Mouse (Mus musculus) lung, embryonic 16.5 days (tissue): ENCODE measurements at regions not wholly inside any gene's neighbourhood (a gene's known extent, or its start where the extent isn't known, plus 50 kb on each side); places are given as distances from the start of the nearest gene placed in this dataset.

Source experiments
- ATAC-seq: fragments of 200-750 bp; cut with Nextera tagmentation; 2 replicates; pipeline ENCODE4 v1.8.0; 2017; ENCODE audit warnings: low read depth, mild to moderate bottlenecking, moderate library complexity
- H3K27ac ChIP-seq: fragments of 300-500 bp; sonication (generic); 2 replicates; pipeline ENCODE4 v1.5.1; 2014; ENCODE audit warnings: mild to moderate bottlenecking, control low read depth, low read length
- H3K27me3 ChIP-seq: fragments of 300-500 bp; sonication (generic); 2 replicates; pipeline ENCODE4 v1.6.1; 2014; ENCODE audit warnings: low read depth, low read length, mixed read lengths; ENCODE audit not compliant: control insufficient read depth, insufficient read depth
- H3K36me3 ChIP-seq: fragments of 300-500 bp; sonication (generic); 2 replicates; pipeline ENCODE4 v1.6.1; 2014; ENCODE audit warnings: low read length; ENCODE audit not compliant: control insufficient read depth, insufficient read depth
- H3K4me1 ChIP-seq: fragments of 300-500 bp; sonication (generic); replicated peaks from 2 replicates; pipeline ENCODE4 v1.6.1; 2014; ENCODE audit warnings: low read length, mixed read lengths; ENCODE audit not compliant: control insufficient read depth, insufficient read depth
- H3K4me2 ChIP-seq: fragments of 300-500 bp; sonication (generic); 2 replicates; pipeline ENCODE4 v1.6.1; 2014; ENCODE audit warnings: low read depth, low read length, control low read depth
- H3K4me3 ChIP-seq: fragments of 300-500 bp; sonication (generic); 2 replicates; pipeline ENCODE4 v1.5.1; 2014; ENCODE audit warnings: mild to moderate bottlenecking, low read length, control low read depth
- H3K9ac ChIP-seq: fragments of 300-500 bp; sonication (generic); 2 replicates; pipeline ENCODE4 v1.6.1; 2014; ENCODE audit warnings: low read length, control low read depth
- H3K9me3 ChIP-seq: fragments of 300-500 bp; sonication (generic); 2 replicates; pipeline ENCODE4 v1.6.1; 2016; ENCODE audit warnings: low read length; ENCODE audit not compliant: control insufficient read depth
- WGBS: fragments of 180-500 bp; shearing (Covaris S2); extraction: QIAGEN DNeasy Blood & Tissue Kit; methylation state at CpG from one replicate; pipeline ENCODE4 v1.1.7; 2014; 5-methylcytosine and 5-hydroxymethylcytosine counted together

DNA sequence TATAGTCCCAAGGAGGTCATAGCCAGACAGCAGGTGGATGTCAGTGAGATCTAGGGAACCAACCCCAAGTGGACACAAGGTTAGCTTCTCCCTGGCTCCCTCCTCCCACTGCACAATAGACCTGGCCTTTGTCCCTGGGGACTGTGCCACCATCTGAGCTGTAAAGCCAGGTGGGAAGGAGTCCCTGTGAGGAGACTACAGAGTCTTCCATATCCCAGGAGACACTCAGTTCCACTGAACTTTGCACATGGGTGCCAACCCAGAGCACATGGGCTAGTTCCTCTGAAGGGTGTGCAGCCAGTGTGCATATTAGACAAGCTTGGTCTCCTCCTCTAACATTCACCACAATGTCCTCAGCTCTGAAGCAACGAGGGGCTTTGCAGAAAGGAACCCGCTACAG is 86.5 kb upstream of the Shh start:
- Histone ChIP-seq H3K4me2 (no peak overlapping the region), H3K27ac (no peak overlapping the region), H3K4me3 (no peak overlapping the region), H3K4me1 (no peaks in the 10 kb centered on the region), H3K9me3 (no peaks in the 10 kb centered on the region), H3K9ac (no peak overlapping the region), H3K36me3 (no peaks in the 10 kb centered on the region), H3K27me3 (no peaks in the 10 kb centered on the region)
- 76% methylated on average over 2 of the region's 2 CpGs for WGBS
- no peak for ATAC-seq

DNA sequence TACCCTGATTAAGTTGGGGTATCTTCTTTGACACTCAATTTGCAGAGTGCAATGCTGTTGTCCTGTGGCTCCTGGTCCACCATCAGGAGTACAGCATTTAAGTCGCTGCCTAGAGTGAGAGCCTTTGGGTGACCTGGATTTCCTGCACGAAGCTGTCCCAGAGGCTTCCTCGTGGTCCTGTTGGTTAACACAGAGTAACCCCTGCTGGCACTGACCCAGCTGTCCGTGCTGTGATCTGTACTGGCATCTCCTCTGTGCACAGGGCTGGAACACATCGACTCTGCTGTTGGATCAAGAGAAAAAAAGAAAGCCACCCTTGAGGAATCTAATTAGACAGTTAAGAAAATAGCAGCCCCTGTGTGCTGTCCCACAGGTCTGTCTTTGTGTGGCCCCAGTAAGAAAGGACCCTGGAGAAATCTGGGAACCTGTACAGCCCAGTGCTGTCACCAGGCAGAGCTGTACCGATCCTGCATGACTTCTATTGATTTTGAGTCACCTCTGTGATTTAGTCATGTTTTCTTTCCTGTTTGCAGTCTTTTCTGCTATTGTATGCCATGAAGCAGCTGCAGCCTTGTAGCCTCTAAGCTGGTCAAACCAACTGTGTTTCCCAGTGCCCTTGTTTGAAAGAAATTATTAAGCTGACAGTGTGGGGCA is 63.3 kb upstream of the Shh start:
- H3K4me3 ChIP-seq: no peak overlapping the region
- no peaks in the 10 kb centered on the region for H3K4me1 ChIP-seq
- H3K9me3 ChIP-seq: no peaks in the 10 kb centered on the region
- no peak for ATAC-seq
- no peak overlapping the region for H3K4me2 ChIP-seq
- no peaks in the 10 kb centered on the region for H3K27me3 ChIP-seq
- H3K27ac ChIP-seq: no peak overlapping the region
- no peaks in the 10 kb centered on the region for H3K36me3 ChIP-seq
- no peak overlapping the region for H3K9ac ChIP-seq
- WGBS: 43% methylated on average over 6 of the region's 6 CpGs

DNA sequence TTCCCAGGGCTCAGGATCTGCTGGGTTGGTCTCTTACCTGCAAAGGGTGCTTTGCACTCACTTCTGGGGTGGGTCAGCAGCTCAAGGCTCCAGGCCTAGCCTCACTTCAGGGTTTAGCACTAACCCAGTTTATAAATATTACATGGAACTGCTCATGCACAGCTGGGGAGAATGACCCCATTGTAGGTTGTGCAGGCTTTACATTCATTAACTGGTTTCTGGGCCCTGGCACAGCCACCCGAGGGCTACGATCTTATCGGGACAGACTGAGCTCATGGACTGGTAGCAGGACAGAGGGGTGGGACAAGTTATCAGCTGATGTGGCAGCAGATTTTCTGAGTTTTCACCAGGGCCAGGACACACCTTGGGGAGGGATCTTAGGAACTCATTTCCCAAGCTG is 59.4 kb upstream of the Shh start:
- ATAC-seq: no peak
- 74% methylated on average over 3 of the region's 3 CpGs for WGBS

DNA sequence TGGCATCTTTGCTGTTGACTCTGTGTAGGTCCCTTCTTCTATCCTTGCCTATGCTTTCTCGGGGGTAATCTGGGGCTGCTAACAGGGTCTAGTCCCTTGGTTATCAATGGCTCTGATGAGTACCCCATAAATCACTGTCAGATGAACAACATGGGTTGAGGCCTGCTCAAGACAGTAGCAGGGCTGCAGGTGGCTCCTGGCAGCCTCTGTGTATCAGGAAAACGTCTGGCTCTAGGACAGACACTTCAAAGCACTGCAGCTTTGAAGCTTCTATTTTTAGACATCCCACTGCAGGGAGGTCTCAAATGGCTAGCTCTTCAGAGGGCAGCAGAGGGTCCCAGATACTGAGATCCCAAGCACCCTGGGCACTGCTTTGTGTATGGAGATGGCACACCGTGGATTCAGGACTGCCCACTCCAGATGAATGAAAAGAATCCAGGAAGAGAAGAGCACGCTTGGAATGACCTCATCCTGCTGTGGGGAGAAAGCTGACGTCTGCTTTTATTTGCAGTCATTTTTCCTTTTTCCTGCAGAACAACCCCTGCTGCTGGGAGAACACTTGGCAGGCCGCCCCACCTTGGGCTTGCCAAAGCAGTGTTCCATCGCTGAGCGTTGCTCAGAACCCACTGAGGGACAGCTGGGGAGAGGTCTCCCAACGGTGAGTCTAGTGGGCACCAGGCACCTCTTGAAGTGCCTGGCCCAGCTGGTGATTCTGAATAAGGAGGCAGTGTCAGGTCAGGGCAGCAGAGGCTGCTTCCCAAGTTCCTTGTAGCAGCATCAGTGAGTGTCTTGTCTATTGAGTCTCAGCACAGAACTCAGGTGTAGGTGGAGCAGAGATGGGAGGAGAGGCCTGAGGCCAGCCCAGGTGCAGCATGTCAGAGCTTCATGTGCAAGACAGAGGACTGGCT is 54.0 kb upstream of the Shh start:
- Histone ChIP-seq H3K4me1 (peaks cover 11% of the 10 kb centered on the region), H3K4me2 (peak overlapping the region; percentile 26; the same call in 1 of the 2 replicates), H3K27me3 (no peaks in the 10 kb centered on the region), H3K9ac (no peak overlapping the region), H3K27ac (peak overlapping the region; percentile 52), H3K4me3 (no peak overlapping the region), H3K9me3 (no peaks in the 10 kb centered on the region), H3K36me3 (no peaks in the 10 kb centered on the region)
- ATAC-seq: peak; percentile 76
- WGBS: 10% methylated on average over 9 of the region's 9 CpGs

More for the DNA sequence above, 59.4 kb upstream of the Shh start:
- Histone ChIP-seq H3K27me3 (no peaks in the 10 kb centered on the region), H3K36me3 (no peaks in the 10 kb centered on the region), H3K9me3 (no peaks in the 10 kb centered on the region), H3K4me3 (no peak overlapping the region), H3K27ac (no peak overlapping the region), H3K4me1 (peaks cover 3% of the 10 kb centered on the region; the same call in 1 of the 2 replicates), H3K9ac (no peak overlapping the region), H3K4me2 (no peak overlapping the region)

DNA sequence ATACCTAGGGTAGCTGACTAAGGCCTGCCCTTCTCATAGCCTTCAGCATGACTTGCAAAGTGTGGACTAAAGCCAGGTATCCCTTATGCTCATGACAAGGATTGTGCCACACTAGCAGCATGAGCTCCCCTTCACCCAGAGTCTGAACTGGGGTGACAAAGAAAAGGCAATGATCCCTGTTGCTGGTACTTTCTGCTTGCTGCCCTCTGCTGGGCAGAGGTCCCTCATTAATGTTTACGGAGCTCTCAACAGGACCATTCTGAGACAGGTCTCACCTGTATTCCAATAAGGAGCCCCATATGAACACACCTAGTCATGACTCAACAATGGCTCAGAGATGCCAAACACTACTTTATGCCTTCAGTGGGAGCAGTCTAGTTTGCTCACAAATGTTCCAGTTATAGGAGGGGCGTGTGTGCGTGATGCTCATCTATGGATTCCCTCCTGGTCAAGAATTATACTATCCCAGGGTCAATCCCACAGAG is 52.0 kb upstream of the Shh start:
- no peaks in the 10 kb centered on the region for H3K9me3 ChIP-seq
- H3K36me3 ChIP-seq: no peaks in the 10 kb centered on the region
- H3K27me3 ChIP-seq: no peaks in the 10 kb centered on the region
- peaks cover 11% of the 10 kb centered on the region for H3K4me1 ChIP-seq
- 82% methylated on average over 3 of the region's 3 CpGs for WGBS
- no peak overlapping the region for H3K9ac ChIP-seq
- no peak overlapping the region for H3K4me3 ChIP-seq
- no peak overlapping the region for H3K27ac ChIP-seq
- no peak overlapping the region for H3K4me2 ChIP-seq
- ATAC-seq: no peak
